Mouse (Mus musculus) heart, postnatal 14 days (tissue): ENCODE measurements around the gene Pbrm1. TPM values are rescaled to one million over a fixed set of nuclear protein-coding genes. Genes with fewer than 3 reads are reported as not detected.
A peak's percentile ranks its signal among the peaks of the same experiment; 100 is the strongest.

Source experiments
- DNase-seq, 2 experiments: peaks; one replicate each; pipeline ENCODE4 v3.0.0; 2021 to 2022
- intact Hi-C: fragments of 180-260 bp; cut with DNase I; formaldehyde crosslinking; loops from one replicate; pipeline ENCODE4 v1.15.1; 2025
- total RNA-seq, 2 experiments: library from RNA; stranded (reverse); gene quantifications; 2 replicates each; pipeline ENCODE4 v1.2.3; 2021

Gene Pbrm1
- total RNA-seq, 2 experiments from 2014 or later, result 58.7 to 67.3 TPM

GRCm38 (mm10) chr14:31161638-31162037 is 142.7 kb downstream of the Pbrm1 start:
- DNase-seq, result no peak
- intact Hi-C loops, result no loop called here

- intact Hi-C loops, result no loop called here
- DNase-seq, result no peak
These were observed 145.1 kb downstream of the Pbrm1 start for GRCm38 (mm10) chr14:31164067-31164466.

- intact Hi-C loops, result no loop called here
- peak in 1 of 2 experiments; percentile 63 for DNase-seq
These were observed 146.1 kb downstream of the Pbrm1 start for GRCm38 (mm10) chr14:31165010-31165409.

DNA sequence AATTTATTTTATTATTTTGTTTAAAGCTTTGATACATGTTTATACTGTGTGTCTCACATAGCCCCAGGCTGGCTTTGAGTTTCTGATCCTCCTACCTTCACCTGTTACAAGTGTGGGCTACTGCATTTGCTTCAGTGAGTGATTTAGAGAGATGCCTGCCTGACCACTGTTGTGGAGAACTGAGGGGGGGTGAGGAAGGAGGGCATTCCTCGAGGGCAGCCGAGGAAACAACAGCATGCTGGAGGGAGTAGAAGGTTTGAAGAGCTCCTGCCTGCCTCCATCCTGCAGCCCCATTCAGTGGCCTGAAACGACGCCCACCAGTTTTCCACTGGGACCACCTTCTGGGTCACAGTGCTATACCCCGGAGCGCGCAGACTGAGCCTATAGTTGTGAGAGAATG is 146.5 kb downstream of the Pbrm1 start:
- intact Hi-C loops, result no loop called here
- no peak for DNase-seq

GRCm38 (mm10) chr14:31165991-31166630 is 147.2 kb downstream of the Pbrm1 start:
- intact Hi-C loops, result no loop called here
- no peak for DNase-seq

DNA sequence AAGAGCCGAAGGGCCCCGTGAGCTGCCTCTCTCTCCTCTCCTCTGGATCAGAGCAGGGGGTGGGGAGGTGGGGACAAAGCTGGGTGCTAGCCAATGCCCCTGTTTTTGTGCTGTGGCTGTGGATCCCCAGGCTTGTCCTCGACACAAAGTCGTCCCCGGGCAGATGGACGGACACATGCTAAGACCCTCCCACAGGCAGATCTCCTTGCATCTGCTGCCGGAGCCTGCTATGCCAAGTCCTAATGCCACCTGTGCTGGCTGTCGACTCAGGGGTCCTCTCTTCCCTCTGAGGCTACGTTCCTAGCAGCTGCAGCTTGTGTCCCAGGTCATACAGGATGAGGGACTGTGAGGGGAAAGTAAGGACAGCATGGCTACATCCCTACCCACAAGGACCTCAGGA is 147.9 kb downstream of the Pbrm1 start:
- DNase-seq, result no peak
- intact Hi-C loops, result no loop called here

DNA sequence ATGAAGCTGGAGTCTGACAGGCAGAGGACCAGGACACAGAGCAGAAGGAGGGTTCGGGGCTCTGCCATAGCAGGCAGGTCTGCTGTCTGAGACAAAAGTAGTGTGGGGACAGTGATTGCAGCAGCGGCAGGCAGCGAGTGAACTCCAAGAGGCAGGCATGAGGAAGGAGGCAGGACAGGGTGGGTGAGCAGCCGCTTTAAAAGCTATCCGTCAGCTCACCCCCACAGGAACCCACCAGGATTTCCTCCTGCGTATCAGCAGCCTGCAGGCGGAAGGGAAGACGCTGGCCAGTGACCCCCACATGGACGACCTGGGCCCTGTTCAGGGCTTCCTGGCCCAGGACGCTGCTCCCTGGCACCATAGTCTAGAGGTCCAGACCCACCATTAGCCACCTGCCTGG is 149.5 kb downstream of the Pbrm1 start, which contains the start of gene Stab1:
Gene Stab1 (minus strand): TSS at position 217 of the 400 bp plus-strand sequence.
- intact Hi-C loops, result no loop called here
- DNase-seq, result peak; percentile 59 to 61

DNA sequence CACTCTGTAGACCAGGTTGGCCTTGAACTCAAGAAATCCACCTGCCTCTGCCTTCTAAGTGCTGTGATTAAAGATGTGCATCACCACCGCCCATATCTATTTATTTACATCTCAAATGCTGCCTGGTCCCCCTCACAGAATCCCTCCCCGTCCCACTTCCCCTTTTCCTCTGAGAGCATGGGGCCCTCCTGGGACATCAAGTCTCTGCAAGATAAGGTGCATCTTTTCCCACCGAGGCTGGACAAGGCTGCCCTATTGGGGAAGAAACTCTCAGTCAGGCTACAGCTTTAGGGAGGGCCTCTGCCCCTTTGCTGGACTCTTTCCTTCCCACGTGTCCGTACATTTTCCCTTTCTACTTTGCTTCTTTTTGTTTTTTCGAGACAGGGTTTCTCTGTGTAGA is 150.6 kb downstream of the Pbrm1 start:
- no peak for DNase-seq
- intact Hi-C loops, result no loop called here

DNA sequence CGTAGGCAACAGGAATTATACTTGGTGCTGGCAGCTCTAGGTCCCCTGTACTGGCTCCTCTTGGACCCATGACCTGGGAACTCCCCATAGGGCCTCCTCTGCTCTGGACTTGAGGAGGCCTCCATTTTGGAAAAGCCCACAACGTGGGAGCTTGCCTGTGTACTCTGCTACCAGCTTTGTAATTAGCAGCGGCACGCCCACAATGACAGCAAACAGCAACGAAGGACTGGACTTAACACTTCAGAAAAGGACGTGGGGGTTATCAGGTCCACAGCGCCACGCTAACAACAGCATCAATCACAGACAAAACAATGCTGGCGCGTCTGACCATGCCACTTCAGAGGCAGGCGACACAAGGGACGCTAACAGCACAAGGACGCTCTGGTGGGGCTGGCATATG is 152.0 kb downstream of the Pbrm1 start:
- no peak for DNase-seq
- intact Hi-C loops, result no loop called here

Other genes starting within 250 kb of the Pbrm1 start
- 1 to 10 TPM; 7.6 to 7.7 TPM for gene Tmem110, start 193.5 kb upstream of the Pbrm1 start, total RNA-seq
- gene Mustn1, start 139.9 kb upstream of the Pbrm1 start, total RNA-seq, result 10 to 100 TPM; 10.7 to 13.5 TPM
- 1 to 10 TPM; 2.7 to 6.5 TPM for gene Itih4, start 132.7 kb upstream of the Pbrm1 start, total RNA-seq
- gene Itih3, start 95.4 kb upstream of the Pbrm1 start, total RNA-seq, result under 1 TPM; 0.39 to 0.81 TPM
- not detected for gene Itih1, start 75.8 kb upstream of the Pbrm1 start, total RNA-seq
- 1 to 10 TPM; 5.0 to 5.3 TPM for gene Nek4, start 67.8 kb upstream of the Pbrm1 start, total RNA-seq
- 10 to 100 TPM; 23.6 to 25.7 TPM for gene Glt8d1, start 17.7 kb upstream of the Pbrm1 start, total RNA-seq
- 100 to 1,000 TPM; 146 to 149 TPM for gene Spcs1, start 17.5 kb upstream of the Pbrm1 start, total RNA-seq
- gene Gnl3, start within 50 bp of the Pbrm1 start, total RNA-seq, result 10 to 100 TPM; 25.1 to 25.4 TPM
- 10 to 100 TPM; 74.1 to 83.9 TPM for gene Smim4, start 109.8 kb downstream of the Pbrm1 start, total RNA-seq
- gene Nt5dc2, start 111.9 kb downstream of the Pbrm1 start, total RNA-seq, result 10 to 100 TPM; 23.5 to 28.2 TPM
- gene Stab1, start 149.5 kb downstream of the Pbrm1 start, total RNA-seq, result 10 to 100 TPM; 74.5 to 78.7 TPM
- gene Tnnc1, start 189.2 kb downstream of the Pbrm1 start, total RNA-seq, result 1,000 to 10,000 TPM; 4,401 to 4,949 TPM
- 100 to 1,000 TPM; 185 to 197 TPM for gene Nisch, start 197.8 kb downstream of the Pbrm1 start, total RNA-seq
- 10 to 100 TPM; 17.4 to 22.2 TPM for gene Sema3g, start 198.7 kb downstream of the Pbrm1 start, total RNA-seq
- gene Phf7, start 232.2 kb downstream of the Pbrm1 start, total RNA-seq, result 1 to 10 TPM; 4.3 to 4.6 TPM
- gene Bap1, start 232.3 kb downstream of the Pbrm1 start, total RNA-seq, result 10 to 100 TPM; 47.3 to 47.5 TPM